Comparison of ENCODE assay signal across 28 mouse cellular contexts in the genomic region with DNA sequence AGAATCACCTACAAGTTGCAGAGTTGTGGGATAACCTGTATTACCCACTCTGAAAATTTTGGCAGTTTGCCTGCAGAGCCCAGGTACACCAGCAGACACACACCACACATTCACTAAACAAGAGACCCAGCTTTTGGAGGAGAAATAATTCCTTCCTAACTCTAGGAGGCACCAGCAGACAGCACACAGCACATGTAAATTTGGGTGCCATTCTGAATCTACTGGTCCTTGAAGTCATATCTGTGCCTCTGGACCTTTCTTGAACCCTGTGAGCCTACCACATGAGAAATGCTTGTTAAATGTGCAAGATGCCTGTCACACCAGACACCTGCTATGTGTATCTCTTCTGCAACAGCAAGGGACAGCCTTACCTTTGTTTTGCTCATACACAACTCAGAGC. TPM values are rescaled to one million over a fixed set of nuclear protein-coding genes. Genes with fewer than 3 reads are reported as not detected.
DNase-seq lines count a peak whose midpoint lies in the region; ATAC-seq and TF ChIP-seq lines count a peak whose summit lies in the region.
"Had no signal": no experiment of that assay in that cellular context is flagged by ENCODE, and none has a peak within 500 bp of the region (broad histone marks: within the 10 kb centered on the region; RNA-seq: fewer than 3 reads in every experiment).

No protein-coding gene starts in this region.

- TF ChIP-seq CTCF in kidney, postnatal 0 days (IDR thresholded peaks at IDR 0.05; ENCODE audit: low read depth) = peak; percentile 47; the same call in 1 of the 2 replicates
- peak; percentile 31; the same call in 1 of the 2 replicates for TF ChIP-seq CTCF in midbrain, postnatal 0 days (IDR thresholded peaks at IDR 0.05)

- ATAC-seq in embryonic facial prominence, embryonic 14.5 days (ENCODE audit: low read depth) = no peak
- ATAC-seq in kidney, postnatal 0 days (replicated peaks; ENCODE audit: low FRiP score, low read depth) = no peak
- ATAC-seq in midbrain, postnatal 0 days (ENCODE audit: low FRiP score) = no peak
- ATAC-seq in forebrain, embryonic 12.5 days (ENCODE audit: low FRiP score) = no peak
- ATAC-seq: CD4-positive, CD25-positive, alpha-beta regulatory T cell, adult 4 months had no signal

- H3K27me3 ChIP-seq in embryonic facial prominence, embryonic 14.5 days (replicated peaks; ENCODE audit: control insufficient read depth, insufficient read depth, low read length) = no peaks in the 10 kb centered on the region
- no peaks in the 10 kb centered on the region for H3K27me3 ChIP-seq in embryonic facial prominence, embryonic 10.5 days (replicated peaks; ENCODE audit: low read depth, poor library complexity, severe bottlenecking)
- no peaks in the 10 kb centered on the region for H3K27me3 ChIP-seq in kidney, postnatal 0 days (ENCODE audit: insufficient read depth, low read length)
- no peaks in the 10 kb centered on the region for H3K27me3 ChIP-seq in midbrain, postnatal 0 days (ENCODE audit: insufficient read depth, low read length)
- no peaks in the 10 kb centered on the region for H3K27me3 ChIP-seq in midbrain, embryonic 10.5 days (ENCODE audit: low read depth, poor library complexity, severe bottlenecking)
- H3K27me3 ChIP-seq in forebrain, embryonic 12.5 days = no peaks in the 10 kb centered on the region
- H3K27me3 ChIP-seq: embryonic facial prominence, embryonic 13.5 days; midbrain, embryonic 15.5 days had no signal

- no peak overlapping the region for H3K4me3 ChIP-seq in embryonic facial prominence, embryonic 14.5 days (ENCODE audit: low read depth, low read length)
- H3K4me3 ChIP-seq in embryonic facial prominence, embryonic 10.5 days = no peak overlapping the region
- no peak overlapping the region for H3K4me3 ChIP-seq in kidney, postnatal 0 days (replicated peaks; ENCODE audit: low read depth, low read length)
- H3K4me3 ChIP-seq in midbrain, postnatal 0 days (ENCODE audit: low read depth, low read length) = no peak overlapping the region
- no peak overlapping the region for H3K4me3 ChIP-seq in midbrain, embryonic 10.5 days
- H3K4me3 ChIP-seq in forebrain, embryonic 12.5 days (replicated peaks) = no peak overlapping the region
- H3K4me3 ChIP-seq: embryonic facial prominence, embryonic 13.5 days; myocyte had no signal

- H3K4me1 ChIP-seq in embryonic facial prominence, embryonic 14.5 days (ENCODE audit: control insufficient read depth, insufficient read depth, low read length) = no peaks in the 10 kb centered on the region
- no peaks in the 10 kb centered on the region for H3K4me1 ChIP-seq in embryonic facial prominence, embryonic 10.5 days
- H3K4me1 ChIP-seq in kidney, postnatal 0 days (replicated peaks; ENCODE audit: insufficient read depth, low read length) = no peaks in the 10 kb centered on the region
- no peaks in the 10 kb centered on the region for H3K4me1 ChIP-seq in midbrain, postnatal 0 days (ENCODE audit: insufficient read depth, low read length)
- no peaks in the 10 kb centered on the region for H3K4me1 ChIP-seq in midbrain, embryonic 10.5 days
- no peaks in the 10 kb centered on the region for H3K4me1 ChIP-seq in forebrain, embryonic 12.5 days
- H3K4me1 ChIP-seq: embryonic facial prominence, embryonic 13.5 days; hindbrain, embryonic 13.5 days; midbrain, embryonic 15.5 days had no signal

- H3K9ac ChIP-seq in embryonic facial prominence, embryonic 14.5 days (ENCODE audit: low read depth, low read length) = no peak overlapping the region
- no peak overlapping the region for H3K9ac ChIP-seq in kidney, postnatal 0 days (ENCODE audit: low read depth, low read length)
- H3K9ac ChIP-seq in midbrain, postnatal 0 days (replicated peaks; ENCODE audit: low read length, poor library complexity, severe bottlenecking) = no peak overlapping the region
- no peak overlapping the region for H3K9ac ChIP-seq in forebrain, embryonic 12.5 days
- H3K9ac ChIP-seq: embryonic facial prominence, embryonic 13.5 days; hindbrain, embryonic 13.5 days; midbrain, embryonic 15.5 days had no signal

- no peaks in the 10 kb centered on the region for H3K36me3 ChIP-seq in embryonic facial prominence, embryonic 14.5 days (ENCODE audit: control insufficient read depth, insufficient read depth, low read length)
- no peaks in the 10 kb centered on the region for H3K36me3 ChIP-seq in embryonic facial prominence, embryonic 10.5 days (replicated peaks)
- H3K36me3 ChIP-seq in kidney, postnatal 0 days (ENCODE audit: insufficient read depth, low read length) = no peaks in the 10 kb centered on the region
- no peaks in the 10 kb centered on the region for H3K36me3 ChIP-seq in midbrain, postnatal 0 days (ENCODE audit: insufficient read depth, low read length)
- H3K36me3 ChIP-seq in midbrain, embryonic 10.5 days = no peaks in the 10 kb centered on the region
- no peaks in the 10 kb centered on the region for H3K36me3 ChIP-seq in forebrain, embryonic 12.5 days (replicated peaks)
- H3K36me3 ChIP-seq: embryonic facial prominence, embryonic 13.5 days; hindbrain, embryonic 13.5 days; midbrain, embryonic 15.5 days had no signal

- peak; percentile 20 for DNase-seq in embryonic facial prominence, embryonic 14.5 days (ENCODE audit: low spot score)
- DNase-seq in embryonic facial prominence, embryonic 10.5 days (ENCODE audit: low spot score) = no peak
- no peak for DNase-seq in kidney, postnatal 0 days (ENCODE audit: low spot score)
- no peak for DNase-seq in kidney, postnatal 36 days
- no peak for DNase-seq in midbrain, postnatal 0 days (ENCODE audit: low spot score)
- no peak for DNase-seq in midbrain, embryonic 10.5 days (ENCODE audit: low spot score)
- no peak for DNase-seq in urinary bladder, postnatal 25 days (ENCODE audit: low spot score)
- DNase-seq: cerebellum, adult 18-20 months; gastrocnemius, postnatal 14 days; heart, adult 18-20 months; heart, postnatal 36 days; kidney, adult 9 months; kidney, postnatal 25 days; layer of hippocampus, adult 9-11 months; lung, adult 18-20 months; lung, postnatal 4 days; thymus, adult 2 months; thymus, postnatal 4 days had no signal

- no peaks in the 10 kb centered on the region for H3K9me3 ChIP-seq in embryonic facial prominence, embryonic 14.5 days (ENCODE audit: control insufficient read depth, low read length)
- no peaks in the 10 kb centered on the region for H3K9me3 ChIP-seq in embryonic facial prominence, embryonic 10.5 days
- no peaks in the 10 kb centered on the region for H3K9me3 ChIP-seq in kidney, postnatal 0 days (replicated peaks; ENCODE audit: low read length)
- no peaks in the 10 kb centered on the region for H3K9me3 ChIP-seq in midbrain, postnatal 0 days (ENCODE audit: low read length)
- H3K9me3 ChIP-seq in midbrain, embryonic 10.5 days (replicated peaks) = no peaks in the 10 kb centered on the region
- H3K9me3 ChIP-seq in forebrain, embryonic 12.5 days = no peaks in the 10 kb centered on the region
- H3K9me3 ChIP-seq: embryonic facial prominence, embryonic 13.5 days; hindbrain, embryonic 13.5 days; midbrain, embryonic 15.5 days had no signal

- no peak overlapping the region for H3K4me2 ChIP-seq in embryonic facial prominence, embryonic 14.5 days (ENCODE audit: low read depth, low read length)
- no peak overlapping the region for H3K4me2 ChIP-seq in kidney, postnatal 0 days (ENCODE audit: low read length)
- no peak overlapping the region for H3K4me2 ChIP-seq in midbrain, postnatal 0 days (ENCODE audit: low read depth, low read length, poor library complexity, severe bottlenecking)
- H3K4me2 ChIP-seq in forebrain, embryonic 12.5 days = no peak overlapping the region
- H3K4me2 ChIP-seq: embryonic facial prominence, embryonic 13.5 days had no signal

- H3K27ac ChIP-seq in embryonic facial prominence, embryonic 14.5 days (replicated peaks; ENCODE audit: low read depth, low read length) = no peak overlapping the region
- H3K27ac ChIP-seq in embryonic facial prominence, embryonic 10.5 days (replicated peaks) = no peak overlapping the region
- H3K27ac ChIP-seq in kidney, postnatal 0 days = no peak overlapping the region
- H3K27ac ChIP-seq in midbrain, postnatal 0 days (ENCODE audit: low read depth, low read length) = no peak overlapping the region
- H3K27ac ChIP-seq in midbrain, embryonic 10.5 days (replicated peaks) = no peak overlapping the region
- no peak overlapping the region for H3K27ac ChIP-seq in forebrain, embryonic 12.5 days
- H3K27ac ChIP-seq: embryonic facial prominence, embryonic 13.5 days; hindbrain, embryonic 13.5 days; midbrain, embryonic 15.5 days had no signal

RNA-seq across cellular contexts. Expression of gene Pthlh, which starts 19.7 kb away (rescaled TPM):
- 11.1 and 11.5 TPM in 2 replicates for polyA plus RNA-seq in embryonic facial prominence, embryonic 14.5 days (2014; fragmentation: Nextera tagmentation; extraction: Ambion mirVana)
- polyA plus RNA-seq in embryonic facial prominence, embryonic 10.5 days (2016; fragmentation: Nextera tagmentation; extraction: Ambion mirVana) = 0.99 and 1.4 TPM in 2 replicates
- 1.4 and 2.5 TPM in 2 replicates for polyA plus RNA-seq in kidney, postnatal 0 days (2015; fragmentation: Nextera tagmentation; extraction: Ambion mirVana)
- 0.85 and 2.5 TPM in 2 replicates for total RNA-seq in midbrain, postnatal 0 days (2014; rRNA removed)
- polyA plus RNA-seq in midbrain, postnatal 0 days (2015; fragmentation: Nextera tagmentation; extraction: Ambion mirVana) = 2.3 TPM in 2 replicates
- polyA plus RNA-seq in midbrain, embryonic 10.5 days (2016; fragmentation: Nextera tagmentation; extraction: Ambion mirVana) = 0.42 and 0.46 TPM in 2 replicates
- polyA plus RNA-seq in forebrain, embryonic 12.5 days (2016; fragmentation: Nextera tagmentation; extraction: Ambion mirVana) = 2.8 and 3.4 TPM in 2 replicates
- total RNA-seq: ES-E14; liver, adult 2 months; megakaryocyte-erythroid progenitor cell, adult 5-6 weeks; neutrophil, adult 5-6 weeks had no signal
- polyA plus RNA-seq: CD4-positive, CD25-positive, alpha-beta regulatory T cell, adult 4 months; liver, adult 2 months had no signal
